Mouse (Mus musculus) monocyte, adult 5-6 weeks (primary cell): ENCODE data around the gene Igsf8. TPM values are rescaled to one million over a fixed set of nuclear protein-coding genes. Genes with fewer than 3 reads are reported as not detected.

ENCODE experiments used
- ATAC-seq: fragments of 153-309, 156-312 bp; replicated peaks from 2 replicates; pipeline ENCODE4 v1.8.0; 2017; ENCODE audit warnings: mild to moderate bottlenecking; ENCODE audit not compliant: low TSS enrichment, insufficient number of reproducible peaks, severe bottlenecking, poor library complexity, low FRiP score
- total RNA-seq: library from RNA; stranded (forward); fragments of 200-1000, 200-491, 200-594 nt; gene quantifications from 3 replicates; pipeline ENCODE4 v1.2.3, GENCODE M21; 2017

Igsf8 gene
- total RNA-seq, 1 experiment from 2014 or later, result 18.8 TPM

- ATAC-seq, result no peak
Measured at GRCm38 (mm10) chr1:172258314-172258713, 3.1 kb upstream of the Igsf8 start, which contains the start of gene Atp1a4. TSS of gene Atp1a4 (minus strand) at chr1:172258414.

- no peak for ATAC-seq
Measured at GRCm38 (mm10) chr1:172271208-172271607, 9.8 kb downstream of the Igsf8 start.

- no peak for ATAC-seq
Measured at GRCm38 (mm10) chr1:172271765-172272164, 10.3 kb downstream of the Igsf8 start.

DNA sequence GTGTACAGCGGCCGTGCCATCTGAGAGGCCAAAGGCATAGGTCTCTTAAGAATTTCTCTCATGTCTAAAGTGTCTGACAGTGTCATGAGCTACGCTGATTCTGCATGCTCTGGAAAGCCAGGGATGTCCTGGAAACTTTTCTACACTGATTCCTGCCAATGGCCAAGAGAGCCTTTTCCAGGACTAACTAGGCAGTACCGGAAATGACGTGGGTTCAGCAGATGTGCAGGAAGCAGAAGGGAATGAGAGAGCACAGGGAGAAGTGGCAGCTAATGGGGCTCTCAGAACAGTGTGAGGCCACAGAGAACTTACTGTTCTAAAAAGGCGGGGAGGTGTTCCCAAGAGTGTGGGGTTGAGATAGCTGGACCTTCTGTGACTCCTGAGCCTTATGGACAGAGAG is 11.9 kb downstream of the Igsf8 start:
- ATAC-seq, result no peak

- ATAC-seq, result no peak
Measured at GRCm38 (mm10) chr1:172274116-172274515, 12.7 kb downstream of the Igsf8 start.

DNA sequence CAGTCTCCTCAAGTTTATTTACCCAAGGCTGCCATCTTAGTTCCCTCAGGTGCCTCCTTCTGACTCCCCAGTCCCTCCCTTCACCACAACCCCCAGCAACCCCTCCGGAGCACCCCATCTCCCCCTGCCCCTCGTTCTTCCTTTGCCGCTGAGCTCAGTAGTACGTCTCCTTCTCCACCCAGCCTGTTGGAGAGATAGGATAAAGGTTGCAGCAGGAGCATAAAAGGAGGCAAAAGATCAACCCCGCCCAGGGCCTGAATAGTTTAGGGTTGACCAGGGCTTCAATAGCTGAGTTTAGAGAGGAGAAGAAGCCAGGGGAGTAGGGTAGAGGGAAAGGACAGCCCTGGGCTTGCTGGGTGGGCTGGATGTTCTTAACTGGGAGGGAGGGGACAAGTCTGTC is 13.1 kb downstream of the Igsf8 start:
- no peak for ATAC-seq

- peak; percentile 84 for ATAC-seq
Measured at GRCm38 (mm10) chr1:172277172-172277571, 15.7 kb downstream of the Igsf8 start.

DNA sequence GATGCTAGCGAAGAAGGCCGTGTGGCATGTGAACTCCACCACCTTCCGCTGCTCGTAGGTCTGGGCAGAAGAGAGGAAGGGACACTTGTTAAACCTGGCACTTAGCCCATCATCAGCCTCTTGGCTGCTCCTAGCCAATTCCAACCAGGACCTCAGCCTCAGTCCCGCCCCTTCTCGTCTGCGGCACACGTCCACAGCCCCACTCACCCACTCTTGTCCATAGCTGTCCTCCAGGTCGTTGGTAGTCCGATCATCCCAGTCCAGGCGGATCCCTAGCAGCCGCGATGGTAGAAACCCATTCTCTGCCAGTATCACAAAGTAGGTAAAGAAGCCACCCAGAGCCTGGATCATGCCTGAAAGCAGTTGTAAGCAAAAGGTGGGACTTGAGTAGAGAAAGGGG is 16.9 kb downstream of the Igsf8 start:
- no peak for ATAC-seq

- ATAC-seq, result no peak
Measured at GRCm38 (mm10) chr1:172279768-172280509, 18.5 kb downstream of the Igsf8 start.

- no peak for ATAC-seq
Measured at GRCm38 (mm10) chr1:172281522-172282254, 20.2 kb downstream of the Igsf8 start.

DNA sequence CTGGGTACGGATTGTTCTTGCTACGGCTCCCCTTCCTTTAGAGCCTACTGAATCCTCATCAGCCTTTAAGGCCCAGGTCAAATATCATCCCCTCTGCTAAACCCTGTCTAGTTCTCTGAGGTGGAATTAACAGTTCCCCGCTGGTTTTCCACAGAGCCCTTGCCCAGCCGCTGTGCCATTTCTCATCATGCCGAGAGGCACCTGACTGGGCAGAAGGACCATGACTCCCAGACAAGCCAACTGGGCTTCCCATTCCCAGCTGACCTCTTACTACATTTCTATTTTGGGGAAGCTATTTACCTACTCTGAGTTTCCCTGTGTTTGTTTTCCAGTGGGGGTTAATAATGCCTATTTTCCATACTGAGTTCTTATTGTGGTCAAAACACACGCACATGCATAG is 21.6 kb downstream of the Igsf8 start:
- no peak for ATAC-seq

- no peak for ATAC-seq
Measured at GRCm38 (mm10) chr1:172284221-172284620, 22.8 kb downstream of the Igsf8 start.

DNA sequence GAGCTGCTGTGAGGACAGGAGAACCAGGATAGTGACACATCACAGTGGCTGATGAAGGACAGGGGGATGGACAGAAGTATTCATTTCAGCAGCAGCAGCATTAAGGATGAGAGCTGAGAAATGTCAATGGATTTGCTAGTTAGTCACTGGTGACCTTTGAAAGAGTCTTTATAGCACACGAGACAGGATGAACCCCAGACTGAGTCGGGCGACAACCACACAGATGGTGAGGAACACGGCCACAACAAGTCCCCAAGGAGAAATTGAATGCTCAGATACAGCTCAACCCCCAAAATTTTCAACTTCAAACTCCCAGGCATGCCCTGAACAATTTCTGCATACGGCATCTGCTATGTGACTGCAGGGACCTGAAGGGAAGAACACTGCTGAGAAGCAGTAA is 25.3 kb downstream of the Igsf8 start:
- no peak for ATAC-seq

GRCm38 (mm10) chr1:172288900-172289616 is 27.6 kb downstream of the Igsf8 start:
- ATAC-seq, result no peak

GRCm38 (mm10) chr1:172289617-172289946 is 28.1 kb downstream of the Igsf8 start:
- no peak for ATAC-seq

DNA sequence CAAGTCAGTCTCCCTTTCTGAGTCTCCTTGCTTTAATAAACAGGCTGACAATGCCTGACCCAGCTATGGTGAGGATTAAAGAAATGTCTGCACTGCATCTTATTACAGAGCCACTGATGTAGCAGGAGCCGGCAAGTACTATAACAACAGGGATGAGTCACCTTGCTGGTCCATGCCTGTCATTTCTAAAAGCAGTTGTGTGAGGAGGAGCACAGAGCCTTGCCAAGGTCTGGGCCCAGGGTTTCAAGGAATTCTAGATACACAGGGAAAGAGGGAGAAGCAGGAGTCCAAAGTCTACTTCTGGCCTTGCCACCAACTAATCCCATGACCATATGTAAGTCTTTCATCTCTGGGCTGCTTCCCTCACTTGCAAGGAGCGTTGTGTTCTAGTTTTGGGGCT is 31.4 kb downstream of the Igsf8 start:
- no peak for ATAC-seq

GRCm38 (mm10) chr1:172293449-172293848 is 32.0 kb downstream of the Igsf8 start:
- no peak for ATAC-seq

DNA sequence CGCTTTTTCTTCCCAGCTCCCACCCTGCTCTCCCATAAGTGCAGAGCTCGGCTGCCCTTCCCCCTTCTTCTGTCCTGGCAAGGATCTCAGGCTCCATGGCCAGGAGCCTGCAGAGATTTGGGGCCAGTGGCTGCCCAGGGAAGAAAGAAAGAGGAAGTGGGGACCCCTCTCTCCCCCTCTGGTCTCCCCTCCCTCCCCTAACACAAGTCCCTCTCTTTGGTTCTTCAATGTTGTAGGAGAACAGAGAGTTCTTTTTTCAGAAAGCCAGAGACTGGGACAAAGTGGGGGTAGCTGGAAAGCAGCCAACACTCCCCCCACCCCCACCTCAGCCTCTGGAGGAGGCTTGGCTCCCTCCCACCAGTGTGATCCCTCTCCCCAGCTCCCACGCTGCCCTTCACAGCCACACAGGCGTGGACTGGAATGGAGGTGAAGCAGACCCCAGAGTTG is 34.3 kb downstream of the Igsf8 start:
- ATAC-seq, result no peak

- no peak for ATAC-seq
Measured at GRCm38 (mm10) chr1:172296816-172297510, 35.5 kb downstream of the Igsf8 start.
